Mouse (Mus musculus) C2C12 (cell line): ENCODE results near the gene Rrbp1. TPM values are rescaled to one million over a fixed set of nuclear protein-coding genes. Genes with fewer than 3 reads are reported as not detected.

Experiments
- H3K27me3 ChIP-seq: one replicate; pipeline ENCODE4 v1.6.1; 2011; ENCODE audit not compliant: control insufficient read depth, insufficient read depth, insufficient read length
- H3K36me3 ChIP-seq: one replicate; pipeline ENCODE4 v1.6.1; 2011; ENCODE audit not compliant: control insufficient read depth, insufficient read depth
- H3K4me3 ChIP-seq: one replicate; pipeline ENCODE4 v1.5.1; 2011; ENCODE audit warnings: mild to moderate bottlenecking, control low read depth; ENCODE audit not compliant: poor library complexity, insufficient read depth, severe bottlenecking
- H3K79me2 ChIP-seq: one replicate; pipeline ENCODE4 v1.6.1; 2011; ENCODE audit not compliant: control insufficient read depth, insufficient read depth
- H3K79me3 ChIP-seq: one replicate; pipeline ENCODE4 v1.6.1; 2011; ENCODE audit warnings: low read depth, control low read depth
- H3ac ChIP-seq: one replicate; pipeline ENCODE3; 2011; ENCODE audit warnings: low read depth; ENCODE audit not compliant: control insufficient read depth, insufficient read length
- CEBPB ChIP-seq: IDR thresholded peaks from one replicate; pipeline ENCODE4 v1.6.1; 2011; ENCODE audit warnings: low read depth, mild to moderate bottlenecking, control low read depth, moderate library complexity
- CTCF ChIP-seq: IDR thresholded peaks from one replicate; pipeline ENCODE4 v1.5.1; 2011; ENCODE audit not compliant: control insufficient read depth, insufficient read depth, insufficient read length
- FOSL1 ChIP-seq: IDR thresholded peaks from one replicate; pipeline ENCODE4 v1.8.0; 2011; ENCODE audit warnings: mild to moderate bottlenecking, low read length; ENCODE audit not compliant: poor library complexity, insufficient read depth, severe bottlenecking
- MAX ChIP-seq: IDR thresholded peaks from one replicate; pipeline ENCODE4 v1.6.1; 2011; ENCODE audit warnings: mild to moderate bottlenecking, control low read depth
- MYOD1 ChIP-seq: IDR thresholded peaks from one replicate; pipeline ENCODE4 v1.6.1; 2011; ENCODE audit warnings: low read depth; ENCODE audit not compliant: control insufficient read depth, insufficient read length
- MYOG ChIP-seq: IDR thresholded peaks from one replicate; pipeline ENCODE4 v1.6.1; 2011; ENCODE audit not compliant: control insufficient read depth, insufficient read length; ENCODE audit errors: extremely low read depth
- USF1 ChIP-seq: IDR thresholded peaks from one replicate; pipeline ENCODE4 v1.6.1; 2011; ENCODE audit warnings: low read depth, mild to moderate bottlenecking, control low read depth, moderate library complexity
- polyA plus RNA-seq: library from polyadenylated mRNA; unstranded; fragments of >200 nt; fragmentation: generic; extraction: Trizol; gene quantifications from one replicate; pipeline ENCODE4 v1.2.1, GENCODE M21; 2012; ENCODE audit warnings: missing spikeins

Gene Rrbp1
- polyA plus RNA-seq, 1 experiment = 121 TPM

DNA sequence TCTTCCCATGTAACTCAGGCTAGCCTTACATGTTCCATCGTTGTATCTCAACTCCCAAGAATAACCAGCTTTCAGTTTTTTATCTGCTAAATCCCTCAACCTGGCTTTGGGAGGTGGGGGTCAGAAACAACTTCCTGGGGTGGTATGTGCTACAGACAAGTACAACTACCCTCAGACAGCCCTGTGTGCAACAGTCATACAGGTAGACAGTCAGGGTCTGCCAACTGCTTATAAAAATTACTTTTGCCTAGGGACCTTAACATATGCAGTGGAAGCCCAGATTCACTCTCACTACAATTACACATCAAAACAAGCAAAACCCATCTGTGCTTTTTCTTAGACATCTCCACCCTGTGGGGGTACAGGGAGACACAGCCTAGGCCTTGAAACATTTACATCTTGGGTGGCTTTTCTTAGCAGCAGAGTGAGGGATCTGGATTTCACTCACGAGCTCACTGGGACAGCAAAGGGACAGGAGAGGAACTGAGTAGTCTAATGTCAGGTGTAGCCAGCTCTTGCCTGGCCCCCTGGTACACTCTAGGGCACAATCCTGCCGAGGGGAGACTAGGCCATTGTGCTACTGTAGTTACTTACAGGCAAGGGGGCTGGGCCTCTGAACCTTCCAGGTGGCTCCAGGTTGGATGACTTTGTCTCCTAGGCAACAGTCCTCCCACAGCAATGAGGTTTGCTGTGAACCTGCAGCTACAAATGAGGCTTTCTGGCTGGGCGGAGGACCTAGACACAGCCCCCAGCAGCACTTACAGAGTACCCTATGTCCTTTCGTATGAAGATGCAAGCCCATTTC, 34.9 kb upstream of the Rrbp1 start:
- TF ChIP-seq CTCF (no peak), USF1 (no peak), CEBPB (no peak), MYOG (no peak), FOSL1 (no peak), MAX (no peak), MYOD1 (no peak)
- H3K27me3 ChIP-seq = peaks cover 13% of the 10 kb centered on the region

DNA sequence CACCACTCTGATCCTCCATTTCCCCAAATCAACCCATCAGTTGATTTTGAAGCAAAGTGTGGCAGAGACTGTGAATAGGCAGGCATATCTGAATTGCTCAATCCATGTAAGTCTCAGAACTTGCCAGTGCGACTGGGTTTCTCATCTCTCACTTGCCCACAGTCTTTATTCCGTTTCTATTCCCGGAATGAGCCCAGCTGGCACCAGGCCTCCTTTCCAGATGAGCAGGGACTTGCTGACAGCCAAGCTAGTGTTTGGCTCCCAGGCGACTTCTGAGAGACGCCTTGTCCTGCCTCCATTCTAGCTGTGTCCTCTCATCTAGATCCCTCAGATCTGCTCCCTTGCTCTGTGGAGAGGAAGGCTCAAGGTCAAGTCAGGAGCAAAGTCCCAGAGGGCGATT, 33.7 kb upstream of the Rrbp1 start:
- TF ChIP-seq CEBPB (no peak), FOSL1 (no peak), MAX (no peak), USF1 (no peak), MYOG (no peak), CTCF (no peak), MYOD1 (no peak)
- H3K36me3 ChIP-seq = no peaks in the 10 kb centered on the region
- no peaks in the 10 kb centered on the region for H3K79me2 ChIP-seq
- H3K4me3 ChIP-seq = no peak overlapping the region
- H3K79me3 ChIP-seq = no peaks in the 10 kb centered on the region
- peaks cover 13% of the 10 kb centered on the region for H3K27me3 ChIP-seq
- H3ac ChIP-seq = no peak overlapping the region

More for the DNA sequence above, 34.9 kb upstream of the Rrbp1 start:
- H3K79me3 ChIP-seq = no peaks in the 10 kb centered on the region
- no peak overlapping the region for H3ac ChIP-seq
- H3K79me2 ChIP-seq = no peaks in the 10 kb centered on the region
- H3K36me3 ChIP-seq = no peaks in the 10 kb centered on the region
- H3K4me3 ChIP-seq = no peak overlapping the region

DNA sequence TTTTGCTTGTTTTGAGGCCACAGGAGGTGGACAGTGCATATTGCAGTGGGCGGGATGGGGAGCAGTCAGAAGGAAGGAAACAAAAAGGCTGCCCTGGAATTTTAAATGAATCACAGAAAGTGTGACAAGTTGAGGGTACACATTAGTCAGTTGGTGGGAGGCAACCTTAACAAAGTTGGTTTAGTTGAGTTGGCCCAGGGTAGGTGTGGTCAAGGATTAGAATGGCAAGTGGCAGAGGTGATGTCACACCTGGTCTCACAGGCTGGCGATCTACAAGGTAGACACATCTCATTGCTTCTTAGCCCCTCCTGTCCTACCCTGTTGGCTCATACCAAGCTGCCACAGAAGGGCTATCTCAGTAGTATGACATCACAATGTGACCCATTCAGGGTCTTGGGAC, 21.6 kb upstream of the Rrbp1 start, which contains the start of gene Banf2:
TSS of gene Banf2 (plus strand) at position 396 of the 400 bp plus-strand sequence.
- Histone ChIP-seq H3ac (no peak within 1 kb of the TSS), H3K4me3 (no peak within 1 kb of the TSS), H3K36me3 (no peaks in the 10 kb centered on the region), H3K27me3 (peaks cover 2% of the 10 kb centered on the region), H3K79me3 (no peaks in the 10 kb centered on the region), H3K79me2 (no peaks in the 10 kb centered on the region)
- TF ChIP-seq USF1 = no peak
- TF ChIP-seq FOSL1 = no peak
- TF ChIP-seq CTCF = no peak
- no peak for TF ChIP-seq MYOD1
- no peak for TF ChIP-seq MYOG
- TF ChIP-seq MAX = no peak

DNA sequence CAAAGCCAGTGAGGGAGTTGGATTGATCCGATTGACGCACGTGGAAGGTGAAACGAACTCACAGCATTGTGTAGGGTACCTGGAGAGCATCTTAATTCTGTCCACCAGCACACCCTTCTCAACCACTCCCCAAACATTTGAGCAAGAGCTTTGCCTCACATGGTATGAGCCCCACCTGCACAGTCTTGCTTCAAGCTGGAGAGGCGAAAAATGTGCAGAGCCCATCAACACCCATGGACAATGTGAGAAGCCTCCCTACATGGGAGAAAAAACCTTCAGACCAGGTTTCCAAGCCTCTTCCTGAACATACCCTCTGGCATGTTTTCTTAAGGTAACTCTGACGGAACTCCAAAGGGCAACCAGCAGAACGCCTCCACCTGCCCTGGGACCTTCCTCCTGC, 19.7 kb upstream of the Rrbp1 start:
- Histone ChIP-seq H3K36me3 (no peaks in the 10 kb centered on the region), H3K79me2 (no peaks in the 10 kb centered on the region), H3K27me3 (peaks cover 3% of the 10 kb centered on the region), H3K4me3 (no peak overlapping the region), H3ac (no peak overlapping the region), H3K79me3 (no peaks in the 10 kb centered on the region)
- TF ChIP-seq MYOD1 (no peak), CEBPB (no peak), MAX (no peak), MYOG (no peak), CTCF (no peak), USF1 (no peak), FOSL1 (no peak)

DNA sequence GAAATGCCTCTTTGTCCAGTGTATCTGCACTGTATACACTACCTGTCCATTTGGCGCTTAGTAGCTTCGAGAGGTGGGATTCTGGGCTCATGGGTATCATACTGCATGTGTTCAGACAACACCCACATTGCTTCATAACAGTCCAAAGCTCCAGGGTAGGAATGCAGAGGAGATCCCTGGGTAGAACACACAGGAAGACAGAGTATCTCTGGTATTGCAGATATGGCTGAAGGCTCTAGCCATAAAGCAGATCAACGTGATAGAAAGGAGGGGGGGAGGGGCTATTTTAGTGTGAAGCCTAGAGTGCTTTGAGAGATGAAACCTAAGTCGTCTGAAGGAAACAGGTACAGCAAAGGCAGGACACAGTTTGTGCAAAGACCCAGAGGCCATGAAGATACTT, 15.4 kb upstream of the Rrbp1 start:
- H3K4me3 ChIP-seq = no peak overlapping the region
- no peaks in the 10 kb centered on the region for H3K36me3 ChIP-seq
- TF ChIP-seq CTCF (no peak), FOSL1 (no peak), CEBPB (no peak), MYOD1 (no peak), MAX (no peak), MYOG (no peak)
- H3K79me3 ChIP-seq = no peaks in the 10 kb centered on the region
- no peak overlapping the region for H3ac ChIP-seq
- H3K79me2 ChIP-seq = no peaks in the 10 kb centered on the region
- peaks cover 10% of the 10 kb centered on the region for H3K27me3 ChIP-seq
